Mouse (Mus musculus): Measurements from ENCODE around the gene Spesp1. TPM values are rescaled to one million over a fixed set of nuclear protein-coding genes. Genes with fewer than 3 reads are reported as not detected.

Spesp1 gene
- polyA plus RNA-seq (2012; rRNA removed; ENCODE audit: low replicate concordance) = not detected in 2 replicates

GRCm38 (mm10) chr9:62281991-62282390, at the start of gene Spesp1:
TSS of gene Spesp1 (minus strand) at chr9:62282208.

Other genes with a start within 250 kb of the Spesp1 start
- gene Glce, start 159.6 kb downstream of the Spesp1 start, polyA plus RNA-seq (2012; rRNA removed; ENCODE audit: low replicate concordance) = 2.6 and 7.0 TPM in 2 replicates
- 14.8 and 25.0 TPM in 2 replicates for gene Anp32a, start 59.1 kb upstream of the Spesp1 start, polyA plus RNA-seq (2012; rRNA removed; ENCODE audit: low replicate concordance)